Comparison of ENCODE assay signal across 12 mouse cellular contexts in genomic region chr5:111186600-111186999, GRCm38 (mm10).
DNase-seq lines count a peak whose midpoint lies in the region; ATAC-seq and TF ChIP-seq lines count a peak whose summit lies in the region.
"Had no signal": no experiment of that assay in that cellular context is flagged by ENCODE, and none has a peak within 500 bp of the region (broad histone marks: within the 10 kb centered on the region; RNA-seq: fewer than 3 reads in every experiment).

No protein-coding gene starts in this region.

- H3K4me1 ChIP-seq in hindbrain, embryonic 11.5 days (replicated peaks; ENCODE audit: control insufficient read depth, insufficient read depth, low read length), result 0 out of 2 replicates have a peak, but pooled peaks cover 2% of the 10 kb centered on the region
- peaks cover 24% of the 10 kb centered on the region for H3K4me1 ChIP-seq in hindbrain, embryonic 14.5 days (replicated peaks; ENCODE audit: control insufficient read depth, insufficient read depth, low read length)
- no peaks in the 10 kb centered on the region for H3K4me1 ChIP-seq in lung, embryonic 14.5 days (ENCODE audit: insufficient read depth)
- H3K4me1 ChIP-seq in lung, embryonic 16.5 days (replicated peaks; ENCODE audit: control insufficient read depth, insufficient read depth, low read length), result 0 out of 2 replicates have a peak, but pooled peaks cover under 1% of the 10 kb centered on the region

- no peak overlapping the region for H3K4me2 ChIP-seq in hindbrain, embryonic 11.5 days (replicated peaks; ENCODE audit: low read depth, low read length)
- H3K4me2 ChIP-seq in hindbrain, embryonic 14.5 days (replicated peaks), result no peak overlapping the region
- no peak overlapping the region for H3K4me2 ChIP-seq in lung, embryonic 14.5 days
- H3K4me2 ChIP-seq in lung, embryonic 16.5 days (ENCODE audit: low read depth, low read length), result no peak overlapping the region
- H3K4me2 ChIP-seq: heart, embryonic 11.5 days; neural tube, embryonic 13.5 days had no signal

- H3K4me3 ChIP-seq in hindbrain, embryonic 11.5 days (ENCODE audit: low read depth, low read length), result no peak overlapping the region
- H3K4me3 ChIP-seq in hindbrain, embryonic 14.5 days (replicated peaks; ENCODE audit: low read length), result no peak overlapping the region
- H3K4me3 ChIP-seq in lung, embryonic 14.5 days (ENCODE audit: low read depth, low read length), result no peak overlapping the region
- no peak overlapping the region for H3K4me3 ChIP-seq in lung, embryonic 16.5 days (ENCODE audit: low read length)
- H3K4me3 ChIP-seq: neural tube, embryonic 13.5 days had no signal

- H3K9me3 ChIP-seq in hindbrain, embryonic 11.5 days (ENCODE audit: control insufficient read depth, low read length), result no peaks in the 10 kb centered on the region
- H3K9me3 ChIP-seq in hindbrain, embryonic 14.5 days (ENCODE audit: control insufficient read depth, low read length), result no peaks in the 10 kb centered on the region
- H3K9me3 ChIP-seq in lung, embryonic 14.5 days (ENCODE audit: low read depth, low read length), result no peaks in the 10 kb centered on the region
- H3K9me3 ChIP-seq in lung, embryonic 16.5 days (ENCODE audit: control insufficient read depth, low read length), result no peaks in the 10 kb centered on the region
- H3K9me3 ChIP-seq: neural tube, embryonic 13.5 days had no signal

- peak; percentile 43; the same call in 1 of the 2 replicates for TF ChIP-seq CTCF in lung, embryonic 14.5 days (IDR thresholded peaks at IDR 0.05; ENCODE audit: low read depth)

- H3K27me3 ChIP-seq in hindbrain, embryonic 11.5 days (ENCODE audit: control insufficient read depth, insufficient read depth, low read length), result no peaks in the 10 kb centered on the region
- no peaks in the 10 kb centered on the region for H3K27me3 ChIP-seq in hindbrain, embryonic 14.5 days (ENCODE audit: control insufficient read depth, insufficient read depth, low read length)
- no peaks in the 10 kb centered on the region for H3K27me3 ChIP-seq in lung, embryonic 14.5 days (ENCODE audit: insufficient read depth, low read length)
- no peaks in the 10 kb centered on the region for H3K27me3 ChIP-seq in lung, embryonic 16.5 days (ENCODE audit: control insufficient read depth, insufficient read depth, low read depth, low read length)
- H3K27me3 ChIP-seq: neural tube, embryonic 13.5 days had no signal

- H3K9ac ChIP-seq in hindbrain, embryonic 11.5 days (ENCODE audit: low read depth, low read length), result no peak overlapping the region
- H3K9ac ChIP-seq in hindbrain, embryonic 14.5 days, result no peak overlapping the region
- no peak overlapping the region for H3K9ac ChIP-seq in lung, embryonic 14.5 days
- no peak overlapping the region for H3K9ac ChIP-seq in lung, embryonic 16.5 days (ENCODE audit: low read length)
- H3K9ac ChIP-seq: neural tube, embryonic 13.5 days had no signal

- no peaks in the 10 kb centered on the region for H3K36me3 ChIP-seq in hindbrain, embryonic 11.5 days (ENCODE audit: control insufficient read depth, insufficient read depth, low read length)
- peaks cover 6% of the 10 kb centered on the region; the same call in 1 of the 2 replicates for H3K36me3 ChIP-seq in hindbrain, embryonic 14.5 days (replicated peaks; ENCODE audit: control insufficient read depth, insufficient read depth)
- peaks cover 4% of the 10 kb centered on the region; the same call in 1 of the 2 replicates for H3K36me3 ChIP-seq in lung, embryonic 14.5 days (ENCODE audit: insufficient read depth)
- 0 out of 2 replicates have a peak, but pooled peaks cover 3% of the 10 kb centered on the region for H3K36me3 ChIP-seq in lung, embryonic 16.5 days (ENCODE audit: control insufficient read depth, insufficient read depth, low read length)

- no peak overlapping the region for H3K27ac ChIP-seq in hindbrain, embryonic 11.5 days (ENCODE audit: low read depth, low read length)
- H3K27ac ChIP-seq in hindbrain, embryonic 14.5 days, result no peak overlapping the region
- H3K27ac ChIP-seq in lung, embryonic 14.5 days (ENCODE audit: low read depth), result no peak overlapping the region
- no peak overlapping the region for H3K27ac ChIP-seq in lung, embryonic 16.5 days (ENCODE audit: low read length)
- H3K27ac ChIP-seq: neural tube, embryonic 13.5 days had no signal

- peak; percentile 49 for DNase-seq in hindbrain, embryonic 11.5 days (ENCODE audit: low spot score)
- no peak for DNase-seq in hindbrain, embryonic 14.5 days (ENCODE audit: low spot score)
- peak; percentile 31 for DNase-seq in lung, embryonic 14.5 days
- DNase-seq in lung, adult 18-20 months, result no peak
- peak; percentile 73 for DNase-seq in ZHBTc4 (ENCODE audit: low read depth, low spot score)
- DNase-seq in cerebellum, postnatal 25 days, result no peak
- DNase-seq in cerebellum, adult 11 months, result no peak
- DNase-seq: cerebellum, adult 2 months; right cerebral cortex, postnatal 14 days had no signal

- WGBS in hindbrain, embryonic 11.5 days, result 36% methylated on average over 11 of the region's 11 CpGs
- WGBS in hindbrain, embryonic 14.5 days, result 39% methylated on average over 11 of the region's 11 CpGs
- WGBS in lung, embryonic 14.5 days, result 37% methylated on average over 11 of the region's 11 CpGs
- 47% methylated on average over 11 of the region's 11 CpGs for WGBS in lung, embryonic 16.5 days

- no peak for ATAC-seq in hindbrain, embryonic 11.5 days (ENCODE audit: low FRiP score)
- no peak for ATAC-seq in hindbrain, embryonic 14.5 days (ENCODE audit: low FRiP score)
- ATAC-seq in lung, embryonic 14.5 days (ENCODE audit: insufficient read depth), result no peak
- ATAC-seq in lung, embryonic 16.5 days (ENCODE audit: low read depth), result peak; percentile 28; the same call in 1 of the 2 replicates

Comparison
In these comparisons a context has a peak if more than half of its experiments do, and no peak if none do; other contexts are left out.
1. DNase-seq: peak in hindbrain, embryonic 11.5 days (single experiment), lung, embryonic 14.5 days (single experiment) and ZHBTc4 (single experiment); none in hindbrain, embryonic 14.5 days (single experiment), lung, adult 18-20 months (0 of 2), cerebellum, postnatal 25 days (0 of 2) and cerebellum, adult 11 months (single experiment).